Mouse (Mus musculus) midbrain, postnatal 0 days (tissue): ENCODE measurements around the gene St3gal3. TPM values are rescaled to one million over a fixed set of nuclear protein-coding genes. Genes with fewer than 3 reads are reported as not detected.
A peak's percentile ranks its signal among the peaks of the same experiment; 100 is the strongest.

Source experiments
- ATAC-seq: fragments of 200-750 bp; cut with Nextera tagmentation; 2 replicates; pipeline ENCODE4 v1.8.0; 2017; ENCODE audit warnings: moderate number of reproducible peaks, mild to moderate bottlenecking, moderate TSS enrichment, moderate library complexity; ENCODE audit not compliant: low FRiP score
- DNase-seq: peaks from one replicate; pipeline ENCODE4 v3.0.0-alpha.2; 2015; ENCODE audit warnings: low spot score
- H3K27ac ChIP-seq: fragments of 300-500 bp; sonication (generic); 2 replicates; pipeline ENCODE4 v1.5.1; 2014; ENCODE audit warnings: low read depth, mild to moderate bottlenecking, low read length, mixed read lengths
- H3K27me3 ChIP-seq: fragments of 300-500 bp; sonication (generic); 2 replicates; pipeline ENCODE4 v1.6.1; 2014; ENCODE audit warnings: low read length, control low read depth, mixed read lengths; ENCODE audit not compliant: insufficient read depth
- H3K36me3 ChIP-seq: fragments of 300-500 bp; sonication (generic); 2 replicates; pipeline ENCODE4 v1.6.1; 2014; ENCODE audit warnings: low read length, control low read depth, mixed read lengths; ENCODE audit not compliant: insufficient read depth
- H3K4me1 ChIP-seq: fragments of 300-500 bp; sonication (generic); 2 replicates; pipeline ENCODE4 v1.6.1; 2014; ENCODE audit warnings: mild to moderate bottlenecking, control low read depth, antibody characterized with exemption, low read length, mixed read lengths; ENCODE audit not compliant: insufficient read depth
- H3K4me2 ChIP-seq: fragments of 300-500 bp; sonication (generic); 2 replicates; pipeline ENCODE4 v1.6.1; 2014; ENCODE audit warnings: low read depth, mild to moderate bottlenecking, low read length, mixed read lengths; ENCODE audit not compliant: poor library complexity, severe bottlenecking
- H3K4me3 ChIP-seq: fragments of 300-500 bp; sonication (generic); 2 replicates; pipeline ENCODE4 v1.5.1; 2014; ENCODE audit warnings: low read depth, mild to moderate bottlenecking, low read length, moderate library complexity
- H3K9ac ChIP-seq: fragments of 300-500 bp; sonication (generic); replicated peaks from 2 replicates; pipeline ENCODE4 v1.6.1; 2014; ENCODE audit warnings: mild to moderate bottlenecking, low read length, moderate library complexity, mixed read lengths; ENCODE audit not compliant: poor library complexity, severe bottlenecking
- H3K9me3 ChIP-seq: fragments of 300-500 bp; sonication (generic); 2 replicates; pipeline ENCODE4 v1.6.1; 2016; ENCODE audit warnings: low read length, control low read depth
- CTCF ChIP-seq: IDR thresholded peaks from 2 replicates; pipeline ENCODE4 v1.5.1; 2016; ENCODE audit warnings: antibody characterized with exemption, mild to moderate bottlenecking
- WGBS: fragments of 180-500 bp; shearing (Covaris S2); extraction: QIAGEN DNeasy Blood & Tissue Kit; methylation state at CpG from one replicate; pipeline ENCODE4 v1.1.7; 2014; 5-methylcytosine and 5-hydroxymethylcytosine counted together
- polyA plus RNA-seq: library from polyadenylated mRNA; unstranded; fragments of >200 nt; fragmentation: Nextera tagmentation; extraction: Ambion mirVana; gene quantifications from 2 replicates; pipeline ENCODE4 v1.2.1, GENCODE M21; 2015
- total RNA-seq: library from RNA; depleted of rRNA; stranded (reverse); fragments of >200 nt; gene quantifications from 2 replicates; pipeline ENCODE4 v1.2.3, GENCODE M21; 2014

The St3gal3 gene
- total and polyA plus RNA-seq, 2 experiments from 2014 or later, result 10.7 to 46.3 TPM

GRCm38 (mm10) chr4:117891738-117892161, 243.0 kb downstream of the St3gal3 start, which contains the start of gene Dph2:
Dph2 (minus strand) TSS chr4:117892032.
- WGBS, result 0% methylated on average over 21 of the region's 21 CpGs

DNA sequence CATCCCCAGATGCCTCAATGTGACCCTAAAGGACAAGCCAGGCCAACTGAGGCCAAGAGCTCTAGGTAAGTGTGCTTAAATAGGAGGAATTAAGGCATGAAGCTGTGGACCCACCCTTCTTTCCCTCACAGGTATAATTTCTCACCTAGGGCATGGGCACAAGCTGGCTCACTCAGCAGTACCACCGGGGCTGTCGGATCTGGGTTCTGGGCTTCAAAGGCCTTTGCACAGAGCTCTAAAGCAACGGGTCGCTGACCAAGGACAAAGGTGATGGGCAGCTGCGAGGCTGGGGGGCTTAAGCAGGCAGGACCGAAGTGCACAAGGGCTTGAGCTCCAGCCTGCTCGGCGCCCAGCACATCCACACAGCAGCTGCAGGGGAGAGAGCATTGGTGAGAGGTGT, 244.0 kb downstream of the St3gal3 start:
- no peak for TF ChIP-seq CTCF
- ATAC-seq, result no peak

More at GRCm38 (mm10) chr4:117891738-117892161, 243.0 kb downstream of the St3gal3 start, which contains the start of gene Dph2:
- peak; percentile 96 for DNase-seq
- TF ChIP-seq CTCF, result no peak
- Histone ChIP-seq H3K27ac (no peak within 1 kb of the TSS), H3K27me3 (no peaks in the 10 kb centered on the region), H3K9ac (peak within 1 kb of the TSS; percentile 59), H3K36me3 (peaks cover 29% of the 10 kb centered on the region), H3K4me1 (peaks cover 6% of the 10 kb centered on the region; the same call in 1 of the 2 replicates), H3K4me3 (peak within 1 kb of the TSS; percentile 68), H3K9me3 (no peaks in the 10 kb centered on the region), H3K4me2 (peak within 1 kb of the TSS; percentile 97)
- peak; percentile 83 for ATAC-seq

DNA sequence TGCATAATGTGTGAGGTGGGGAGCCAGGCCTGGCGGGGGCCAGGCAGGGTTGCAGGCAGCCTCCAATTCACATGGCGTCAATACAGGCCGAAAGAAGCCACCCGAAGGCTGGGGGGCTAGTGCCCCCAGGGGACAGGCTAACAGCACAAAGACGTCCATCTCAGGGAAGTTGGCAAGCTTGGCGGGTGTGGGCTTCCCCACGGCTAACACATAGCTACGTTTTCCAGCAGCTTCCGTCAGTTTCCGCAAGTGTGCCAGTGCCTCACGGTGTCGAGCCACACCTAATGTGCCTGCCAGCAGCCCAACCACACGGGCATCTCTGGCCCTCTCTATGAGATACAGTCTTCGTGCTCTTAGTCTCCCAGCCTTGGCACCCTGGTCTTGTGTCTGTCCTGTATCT, 244.7 kb downstream of the St3gal3 start:
- no peak overlapping the region for H3K27ac ChIP-seq
- no peak for TF ChIP-seq CTCF
- H3K27me3 ChIP-seq, result no peaks in the 10 kb centered on the region
- no peak overlapping the region for H3K9ac ChIP-seq
- H3K4me3 ChIP-seq, result no peak overlapping the region
- peaks cover 26% of the 10 kb centered on the region for H3K36me3 ChIP-seq
- 91% methylated on average over 14 of the region's 14 CpGs for WGBS
- DNase-seq (no peak), ATAC-seq (no peak)
- no peak overlapping the region for H3K4me2 ChIP-seq
- peaks cover 10% of the 10 kb centered on the region; the same call in 1 of the 2 replicates for H3K4me1 ChIP-seq
- no peaks in the 10 kb centered on the region for H3K9me3 ChIP-seq

More for the DNA sequence above, 244.0 kb downstream of the St3gal3 start:
- no peak overlapping the region for H3K9ac ChIP-seq
- H3K9me3 ChIP-seq, result no peaks in the 10 kb centered on the region
- H3K27me3 ChIP-seq, result no peaks in the 10 kb centered on the region
- no peak for DNase-seq
- 47% methylated on average over 8 of the region's 8 CpGs for WGBS
- H3K27ac ChIP-seq, result no peak overlapping the region
- peak overlapping the region; percentile 97 for H3K4me2 ChIP-seq
- peaks cover 20% of the 10 kb centered on the region for H3K36me3 ChIP-seq
- H3K4me3 ChIP-seq, result no peak overlapping the region
- H3K4me1 ChIP-seq, result peaks cover 10% of the 10 kb centered on the region; the same call in 1 of the 2 replicates

DNA sequence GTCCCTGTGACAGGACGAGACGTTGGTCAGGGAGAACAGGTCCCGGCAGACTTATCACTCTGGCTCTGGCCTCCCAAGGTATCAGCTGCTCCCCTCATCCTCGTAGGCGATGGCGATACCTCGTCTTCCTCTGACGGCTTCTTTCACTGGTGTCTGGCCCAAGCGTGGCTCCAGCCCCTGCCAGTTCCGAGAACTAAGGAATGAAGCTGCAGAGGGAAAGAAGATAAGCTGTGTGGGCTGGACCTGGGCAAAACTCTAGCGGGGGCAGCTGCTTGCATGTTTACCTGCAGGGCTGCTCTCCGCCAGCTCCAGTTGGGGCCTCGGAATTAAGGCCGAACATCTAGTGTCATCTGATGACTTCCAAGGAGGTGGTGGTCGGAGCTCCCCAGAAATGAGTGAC, 245.2 kb downstream of the St3gal3 start:
- no peak overlapping the region for H3K4me2 ChIP-seq
- 91% methylated on average over 15 of the region's 15 CpGs for WGBS
- no peak overlapping the region for H3K9ac ChIP-seq
- H3K4me1 ChIP-seq, result peaks cover 10% of the 10 kb centered on the region
- no peak overlapping the region for H3K27ac ChIP-seq
- H3K36me3 ChIP-seq, result peaks cover 28% of the 10 kb centered on the region
- H3K9me3 ChIP-seq, result no peaks in the 10 kb centered on the region
- ATAC-seq (no peak), DNase-seq (no peak)
- no peaks in the 10 kb centered on the region for H3K27me3 ChIP-seq
- no peak overlapping the region for H3K4me3 ChIP-seq
- no peak for TF ChIP-seq CTCF

DNA sequence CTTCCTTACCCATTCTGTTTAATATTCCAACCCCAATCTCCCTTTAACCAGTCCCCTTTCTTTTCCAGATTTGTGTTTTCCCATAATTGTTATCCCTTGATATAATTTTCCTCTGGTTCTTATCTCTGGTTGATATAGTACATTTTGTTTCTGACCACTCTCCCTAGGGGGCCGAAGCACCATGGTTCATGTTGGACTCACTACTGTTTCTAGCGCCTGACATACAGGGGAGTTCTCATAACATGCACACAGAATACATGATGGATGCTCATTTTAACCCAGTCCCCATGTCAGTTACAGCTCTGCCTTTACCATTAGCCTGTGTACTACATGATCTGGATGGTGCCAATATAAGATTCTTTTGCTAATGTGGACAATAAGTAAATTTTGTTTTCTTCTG, 246.8 kb downstream of the St3gal3 start:
- Histone ChIP-seq H3K9ac (peak overlapping the region; percentile 97), H3K9me3 (no peaks in the 10 kb centered on the region), H3K4me1 (peaks cover 17% of the 10 kb centered on the region), H3K4me2 (peak overlapping the region; percentile 89; the same call in 1 of the 2 replicates), H3K27ac (no peak overlapping the region), H3K4me3 (peak overlapping the region; percentile 94; the same call in 1 of the 2 replicates), H3K27me3 (no peaks in the 10 kb centered on the region), H3K36me3 (peaks cover 22% of the 10 kb centered on the region)
- TF ChIP-seq CTCF, result no peak
- DNase-seq, result no peak
- ATAC-seq, result no peak
- 80% methylated on average over 2 of the region's 2 CpGs for WGBS

- no peaks in the 10 kb centered on the region for H3K9me3 ChIP-seq
- H3K4me1 ChIP-seq, result peaks cover 17% of the 10 kb centered on the region
- H3K9ac ChIP-seq, result peak within 1 kb of the TSS; percentile 97
- peak; percentile 94 for DNase-seq
- peak within 1 kb of the TSS; percentile 89 for H3K4me2 ChIP-seq
- no peak for TF ChIP-seq CTCF
- 0% methylated on average over 34 of the region's 37 CpGs for WGBS
- ATAC-seq, result peak; percentile 90
- H3K27me3 ChIP-seq, result no peaks in the 10 kb centered on the region
- H3K27ac ChIP-seq, result peak within 1 kb of the TSS; percentile 62
- H3K4me3 ChIP-seq, result peak within 1 kb of the TSS; percentile 94
- peaks cover 22% of the 10 kb centered on the region for H3K36me3 ChIP-seq
These were observed 247.6 kb downstream of the St3gal3 start, which contains the start of gene Atp6v0b for GRCm38 (mm10) chr4:117887133-117887532. Atp6v0b (minus strand) TSS chr4:117887333.
